In the genomic region with DNA sequence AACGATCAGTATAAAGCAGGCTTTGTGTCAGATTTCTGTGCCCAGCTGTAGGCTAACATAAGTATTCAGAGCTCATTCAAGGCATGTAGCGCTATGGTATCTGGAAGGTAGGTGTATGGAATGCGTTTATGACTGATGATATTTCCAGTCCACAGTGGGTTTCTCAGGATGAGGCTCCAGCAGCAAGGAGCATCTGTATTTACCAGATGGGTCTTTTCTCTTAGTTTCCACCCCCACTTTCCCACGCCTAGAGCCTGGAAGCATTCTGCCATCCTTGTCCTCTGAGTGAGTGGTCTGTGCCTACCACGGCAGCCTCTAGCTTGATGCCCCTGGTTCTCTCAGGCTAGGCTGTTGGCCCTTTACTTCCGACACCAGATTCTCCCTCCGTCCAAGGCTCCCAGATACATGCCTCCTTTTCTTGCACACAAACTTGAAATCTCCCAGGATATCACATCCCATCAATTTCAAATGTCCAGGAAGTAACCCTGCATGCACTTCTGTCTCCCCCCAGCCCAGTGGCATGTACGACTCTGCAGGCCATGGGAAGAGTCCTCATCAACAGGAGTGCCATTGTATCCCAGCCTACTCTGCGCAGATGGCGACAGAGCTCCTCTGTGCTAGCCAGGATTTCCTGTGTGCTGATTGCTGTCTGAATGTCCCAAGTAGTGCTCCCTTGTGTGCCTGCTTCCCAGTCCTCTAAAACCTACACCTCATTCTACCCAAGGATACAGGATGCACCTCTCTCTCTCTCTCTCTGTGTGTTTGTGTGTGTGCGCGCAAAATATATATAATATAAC, we compare ENCODE assay signal across 11 mouse cellular contexts. TPM values are rescaled to one million over a fixed set of nuclear protein-coding genes. Genes with fewer than 3 reads are reported as not detected.
A peak's percentile ranks its signal among the peaks of the same experiment; 100 is the strongest.
DNase-seq lines count a peak whose midpoint lies in the region; ATAC-seq and TF ChIP-seq lines count a peak whose summit lies in the region.
"Had no signal": no experiment of that assay in that cellular context is flagged by ENCODE, and none has a peak within 500 bp of the region (broad histone marks: within the 10 kb centered on the region; RNA-seq: fewer than 3 reads in every experiment).

No protein-coding gene starts in this region.

- peaks cover 3% of the 10 kb centered on the region; the same call in 1 of the 2 replicates for H3K9me3 ChIP-seq in embryonic facial prominence, embryonic 10.5 days
- H3K9me3 ChIP-seq in limb, embryonic 11.5 days (ENCODE audit: control insufficient read depth, low read length), result no peaks in the 10 kb centered on the region
- H3K9me3 ChIP-seq: embryonic facial prominence, embryonic 15.5 days had no signal

- peaks cover 10% of the 10 kb centered on the region for H3K36me3 ChIP-seq in embryonic facial prominence, embryonic 10.5 days (replicated peaks)
- no peaks in the 10 kb centered on the region for H3K36me3 ChIP-seq in limb, embryonic 11.5 days (ENCODE audit: control insufficient read depth, insufficient read depth, low read length)
- H3K36me3 ChIP-seq: embryonic facial prominence, embryonic 15.5 days had no signal

- no peak for TF ChIP-seq CTCF in cerebellum, adult 2 months (IDR thresholded peaks at IDR 0.05; ENCODE audit: borderline replicate concordance, insufficient read depth, low read depth, low read length)

- no peak for TF ChIP-seq POLR2A in cerebellum, adult 2 months (IDR thresholded peaks at IDR 0.05; ENCODE audit: borderline replicate concordance, insufficient read depth, low read length)

- ATAC-seq in limb, embryonic 11.5 days (ENCODE audit: insufficient number of reproducible peaks, low FRiP score, low TSS enrichment, low read depth), result no peak

- no peak overlapping the region for H3K4me3 ChIP-seq in cerebellum, adult 2 months (replicated peaks; ENCODE audit: insufficient read depth, low read depth, low read length)
- H3K4me3 ChIP-seq in embryonic facial prominence, embryonic 10.5 days, result no peak overlapping the region
- H3K4me3 ChIP-seq in limb, embryonic 11.5 days (ENCODE audit: low read depth, low read length), result no peak overlapping the region
- H3K4me3 ChIP-seq: embryonic facial prominence, embryonic 15.5 days had no signal

- no peaks in the 10 kb centered on the region for H3K27me3 ChIP-seq in cerebellum, adult 2 months (ENCODE audit: control insufficient read depth, insufficient read depth, low read length)
- no peaks in the 10 kb centered on the region for H3K27me3 ChIP-seq in embryonic facial prominence, embryonic 10.5 days (replicated peaks; ENCODE audit: low read depth, poor library complexity, severe bottlenecking)
- no peaks in the 10 kb centered on the region for H3K27me3 ChIP-seq in limb, embryonic 11.5 days (ENCODE audit: control insufficient read depth, insufficient read depth, low read length)
- H3K27me3 ChIP-seq: embryonic facial prominence, embryonic 15.5 days had no signal

- H3K4me2 ChIP-seq in limb, embryonic 11.5 days (ENCODE audit: low read depth, severe bottlenecking), result no peak overlapping the region
- H3K4me2 ChIP-seq: embryonic facial prominence, embryonic 15.5 days had no signal

- WGBS in cerebellum, adult 2 months, result 77% methylated on average over 12 of the region's 12 CpGs
- WGBS in embryonic facial prominence, embryonic 10.5 days, result 72% methylated on average over 12 of the region's 12 CpGs
- WGBS in limb, embryonic 11.5 days, result 80% methylated on average over 12 of the region's 12 CpGs

- H3K4me1 ChIP-seq in cerebellum, adult 2 months (ENCODE audit: control insufficient read depth, insufficient read depth, low read length), result peaks cover 26% of the 10 kb centered on the region
- H3K4me1 ChIP-seq in embryonic facial prominence, embryonic 10.5 days, result peaks cover 80% of the 10 kb centered on the region
- peaks cover 43% of the 10 kb centered on the region for H3K4me1 ChIP-seq in limb, embryonic 11.5 days (ENCODE audit: control insufficient read depth, insufficient read depth, low read length)

- no peak overlapping the region for H3K9ac ChIP-seq in limb, embryonic 11.5 days (ENCODE audit: low read length)
- H3K9ac ChIP-seq: embryonic facial prominence, embryonic 15.5 days; liver, embryonic 14.5 days had no signal

- no peak for DNase-seq in cerebellum, adult 2 months
- no peak for DNase-seq in cerebellum, adult 8-10 months
- DNase-seq in layer of hippocampus, adult 9-11 months, result peak; percentile 56
- DNase-seq in layer of hippocampus, postnatal 25 days (ENCODE audit: extremely low spot score in 1 of 2, low spot score in 1 of 2), result no peak
- DNase-seq in embryonic facial prominence, embryonic 10.5 days (ENCODE audit: low spot score), result no peak
- no peak for DNase-seq in limb, embryonic 11.5 days (ENCODE audit: low spot score)
- no peak for DNase-seq in cerebellum, adult 9-10 months
- no peak for DNase-seq in adrenal gland, adult (ENCODE audit: inconsistent age in 2 of 2, low spot score in 1 of 2)
- DNase-seq: kidney, postnatal 4 days had no signal

- peak overlapping the region; percentile 62 for H3K27ac ChIP-seq in cerebellum, adult 2 months (ENCODE audit: insufficient read depth, low read length)
- H3K27ac ChIP-seq in embryonic facial prominence, embryonic 10.5 days (replicated peaks), result peak overlapping the region; percentile 76
- 0 out of 2 replicates have a peak overlapping the region, but pooled peaks have one; percentile 6 for H3K27ac ChIP-seq in limb, embryonic 11.5 days (replicated peaks; ENCODE audit: low read depth, low read length)
- H3K27ac ChIP-seq: embryonic facial prominence, embryonic 15.5 days; liver, embryonic 14.5 days had no signal

RNA-seq across cellular contexts. Expression of a gene that starts 48.6 kb away (rescaled TPM):
- 41.6 and 42.0 TPM in 2 replicates for polyA plus RNA-seq in cerebellum, adult 2 months (2012; rRNA removed)
- total RNA-seq in layer of hippocampus, postnatal 25 days (2021), result 10 to 100 TPM; 26.0 to 33.3 TPM
- polyA plus RNA-seq in embryonic facial prominence, embryonic 10.5 days (2016; fragmentation: Nextera tagmentation; extraction: Ambion mirVana), result 20.8 and 21.9 TPM in 2 replicates
- polyA plus RNA-seq in limb, embryonic 11.5 days (2014; fragmentation: Nextera tagmentation; extraction: Ambion mirVana), result 14.3 and 15.7 TPM in 2 replicates

RNA-seq across cellular contexts. Expression of a gene that starts 57.7 kb away (rescaled TPM):
- 90.0 and 90.4 TPM in 2 replicates for polyA plus RNA-seq in cerebellum, adult 2 months (2012; rRNA removed)
- total RNA-seq in layer of hippocampus, postnatal 25 days (2021), result 10 to 100 TPM; 66.1 to 66.6 TPM
- 60.4 and 71.7 TPM in 2 replicates for polyA plus RNA-seq in embryonic facial prominence, embryonic 10.5 days (2016; fragmentation: Nextera tagmentation; extraction: Ambion mirVana)
- 59.3 and 60.4 TPM in 2 replicates for polyA plus RNA-seq in limb, embryonic 11.5 days (2014; fragmentation: Nextera tagmentation; extraction: Ambion mirVana)

Comparison
In these comparisons a context has a peak if more than half of its experiments do, and no peak if none do; other contexts are left out.
1. H3K27ac ChIP-seq: peak in every context shown above with its lines; median percentile 76 in embryonic facial prominence, embryonic 10.5 days; 62 in cerebellum, adult 2 months; 6 in limb, embryonic 11.5 days.